Mouse (Mus musculus): Measurements from ENCODE around the gene Scrn1.

Scrn1 gene

GRCm38 (mm10) chr6:54566546-54566919, 244 bp upstream of the Scrn1 start:
- DNase-seq (ENCODE audit: low read depth), result no peak

GRCm38 (mm10) chr6:54565012-54565411, 1.3 kb downstream of the Scrn1 start:
- no peak for DNase-seq (ENCODE audit: low read depth)

GRCm38 (mm10) chr6:54564506-54564991, 1.7 kb downstream of the Scrn1 start:
- no peak for DNase-seq (ENCODE audit: low read depth)

- no peak for DNase-seq (ENCODE audit: low read depth)
Measured at GRCm38 (mm10) chr6:54563561-54563960, 2.7 kb downstream of the Scrn1 start.

GRCm38 (mm10) chr6:54562018-54562809, 4.1 kb downstream of the Scrn1 start:
- DNase-seq (ENCODE audit: low read depth), result no peak

- no peak for DNase-seq (ENCODE audit: low read depth)
Measured at GRCm38 (mm10) chr6:54558466-54558865, 7.8 kb downstream of the Scrn1 start.

GRCm38 (mm10) chr6:54557671-54558070, 8.6 kb downstream of the Scrn1 start:
- DNase-seq (ENCODE audit: low read depth), result no peak

GRCm38 (mm10) chr6:54555816-54556215, 10.5 kb downstream of the Scrn1 start:
- DNase-seq (ENCODE audit: low read depth), result no peak

- no peak for DNase-seq (ENCODE audit: low read depth)
Measured at GRCm38 (mm10) chr6:54554341-54555110, 11.8 kb downstream of the Scrn1 start.

GRCm38 (mm10) chr6:54553632-54554031, 12.7 kb downstream of the Scrn1 start:
- DNase-seq (ENCODE audit: low read depth), result no peak

GRCm38 (mm10) chr6:54552721-54553413, 13.4 kb downstream of the Scrn1 start:
- no peak for DNase-seq (ENCODE audit: low read depth)

- no peak for DNase-seq (ENCODE audit: low read depth)
Measured at GRCm38 (mm10) chr6:54550801-54551323, 15.4 kb downstream of the Scrn1 start.

GRCm38 (mm10) chr6:54549311-54549710, 17.0 kb downstream of the Scrn1 start:
- no peak for DNase-seq (ENCODE audit: low read depth)

GRCm38 (mm10) chr6:54548314-54549019, 17.8 kb downstream of the Scrn1 start:
- DNase-seq (ENCODE audit: low read depth), result no peak

- DNase-seq (ENCODE audit: low read depth), result no peak
Measured at GRCm38 (mm10) chr6:54543646-54544045, 22.6 kb downstream of the Scrn1 start.

- DNase-seq (ENCODE audit: low read depth), result no peak
Measured at GRCm38 (mm10) chr6:54542836-54543235, 23.5 kb downstream of the Scrn1 start.

- no peak for DNase-seq (ENCODE audit: low read depth)
Measured at GRCm38 (mm10) chr6:54540252-54540887, 25.9 kb downstream of the Scrn1 start.

GRCm38 (mm10) chr6:54539396-54539795, 26.9 kb downstream of the Scrn1 start:
- no peak for DNase-seq (ENCODE audit: low read depth)

- DNase-seq (ENCODE audit: low read depth), result no peak
Measured at GRCm38 (mm10) chr6:54538773-54539173, 27.5 kb downstream of the Scrn1 start.

GRCm38 (mm10) chr6:54537053-54537452, 29.2 kb downstream of the Scrn1 start:
- no peak for DNase-seq (ENCODE audit: low read depth)

- no peak for DNase-seq (ENCODE audit: low read depth)
Measured at GRCm38 (mm10) chr6:54535485-54535884, 30.8 kb downstream of the Scrn1 start.
